Mouse (Mus musculus) monocyte, adult 59 days (primary cell): ENCODE data around the gene Vmn1r152. TPM values are rescaled to one million over a fixed set of nuclear protein-coding genes. Genes with fewer than 3 reads are reported as not detected.

Source experiments
- total RNA-seq, 2 experiments: library from RNA; stranded (reverse); gene quantifications; one replicate each; pipeline ENCODE4 v1.2.4; 2023

The Vmn1r152 gene
- not detected for total RNA-seq

DNA sequence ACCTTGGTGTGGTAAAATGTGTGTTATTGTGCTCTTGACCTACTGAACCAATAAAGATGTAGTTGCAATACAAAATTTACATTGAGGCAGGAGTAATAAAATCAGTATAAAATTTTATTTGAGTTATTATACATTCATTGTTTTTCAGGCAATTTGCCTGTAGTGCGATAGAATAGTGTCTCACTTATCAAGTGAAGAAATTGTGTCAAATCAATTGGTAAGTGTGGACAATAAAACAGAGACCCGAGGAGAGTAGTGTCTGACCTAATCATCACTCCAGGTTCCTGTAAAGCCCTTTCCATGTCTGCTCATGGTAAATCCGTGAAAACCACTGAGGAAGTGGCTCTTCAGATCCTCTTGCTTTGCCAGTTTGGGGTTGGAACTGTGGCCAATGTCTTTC, at the start of gene Vmn1r152:
Gene Vmn1r152, plus strand, starts transcription at position 301 of the 400 bp plus-strand sequence.

GRCm38 (mm10) chr7:22499578-22499977, 23.2 kb upstream of the Vmn1r152 start, which contains the start of gene Vmn1r151:
Gene Vmn1r151, minus strand, starts transcription at chr7:22499678.

GRCm38 (mm10) chr7:22534787-22535186, 12.0 kb downstream of the Vmn1r152 start, which contains the start of gene Gm8677:
Gene Gm8677, minus strand, starts transcription at chr7:22534887.

DNA sequence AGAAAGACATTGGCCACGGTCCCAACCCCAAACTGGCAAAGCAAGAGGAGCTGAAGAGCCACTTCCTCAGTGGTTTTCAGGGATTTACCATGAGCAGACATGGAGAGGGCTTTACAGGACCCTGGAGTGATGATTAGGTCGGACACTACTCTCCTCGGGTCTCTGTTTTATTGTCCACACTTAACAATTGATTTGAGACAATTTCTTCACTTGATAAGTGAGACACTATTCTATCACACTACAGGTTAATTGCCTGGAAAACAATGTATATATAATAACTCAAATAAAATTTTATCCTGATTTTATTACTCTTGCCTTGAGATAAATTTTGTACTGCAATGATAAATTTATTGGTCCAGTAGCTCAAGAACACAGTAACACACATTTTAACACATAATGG, 42.5 kb downstream of the Vmn1r152 start, which contains the start of gene Gm4201:
Gene Gm4201, minus strand, starts transcription at position 101 of the 400 bp plus-strand sequence.

Other genes with a start within 250 kb of the Vmn1r152 start
- gene Gm4187, start 193.2 kb upstream of the Vmn1r152 start, total RNA-seq: not detected
- gene Gm8660, start 151.9 kb upstream of the Vmn1r152 start, total RNA-seq: not detected
- not detected for gene Vmn1r148, start 109.4 kb upstream of the Vmn1r152 start, total RNA-seq
- gene Vmn1r149, start 84.7 kb upstream of the Vmn1r152 start, total RNA-seq: not detected
- gene Gm10665, start 58.9 kb upstream of the Vmn1r152 start, total RNA-seq: not detected
- not detected for gene Vmn1r151, start 23.3 kb upstream of the Vmn1r152 start, total RNA-seq
- not detected for gene Gm8677, start 11.9 kb downstream of the Vmn1r152 start, total RNA-seq
- not detected for gene Gm4201, start 42.4 kb downstream of the Vmn1r152 start, total RNA-seq
- not detected for gene Gm4565, start 65.2 kb downstream of the Vmn1r152 start, total RNA-seq
- gene Vmn1r155, start 135.1 kb downstream of the Vmn1r152 start, total RNA-seq: not detected
- gene Gm8693, start 169.3 kb downstream of the Vmn1r152 start, total RNA-seq: not detected
- not detected for gene Gm4567, start 196.7 kb downstream of the Vmn1r152 start, total RNA-seq
- gene Vmn1r157, start 238.7 kb downstream of the Vmn1r152 start, total RNA-seq: not detected